Mouse (Mus musculus) lung, adult 2 months (tissue): Measurements from ENCODE around the gene P4ha1. TPM values are rescaled to one million over a fixed set of nuclear protein-coding genes. Genes with fewer than 3 reads are reported as not detected.

Experiments
- DNase-seq: peaks from one replicate; pipeline ENCODE4 v3.0.0; 2022
- H3K4me1 ChIP-seq: fragments of 200-500 bp; 2 replicates; pipeline ENCODE4 v1.6.1; 2011; ENCODE audit warnings: low read length; ENCODE audit not compliant: control insufficient read depth, insufficient read depth
- H3K4me3 ChIP-seq: fragments of 200-500 bp; replicated peaks from 2 replicates; pipeline ENCODE3; 2011; ENCODE audit warnings: low read depth, mild to moderate bottlenecking, control low read depth, low read length; ENCODE audit errors: extremely low read depth
- CTCF ChIP-seq: fragments of 200-500 bp; IDR thresholded peaks from 2 replicates; pipeline ENCODE4 v1.5.1; 2011; ENCODE audit warnings: mild to moderate bottlenecking, low read length, control low read depth; ENCODE audit not compliant: insufficient read depth
- POLR2A ChIP-seq: fragments of 200-500 bp; IDR thresholded peaks from 2 replicates; pipeline ENCODE4 v1.6.1; 2011; ENCODE audit warnings: low read depth, mild to moderate bottlenecking, control low read depth, low read length, borderline replicate concordance; ENCODE audit errors: extremely low read depth
- WGBS: fragments of 180-500 bp; shearing (Covaris S2); methylation state at CpG from one replicate; pipeline ENCODE4 v1.1.7; 2018; 5-methylcytosine and 5-hydroxymethylcytosine counted together
- polyA plus RNA-seq: library from polyadenylated mRNA; depleted of rRNA; stranded (reverse); fragments of >200 nt; gene quantifications from 2 replicates; pipeline ENCODE4 v1.2.3, GENCODE M21; 2012

Gene P4ha1
- polyA plus RNA-seq, 1 experiment = 21.9 TPM

GRCm38 (mm10) chr10:59321112-59321511, 2.0 kb upstream of the P4ha1 start:
- H3K4me1 ChIP-seq = peaks cover 2% of the 10 kb centered on the region
- 74% methylated on average over 3 of the region's 3 CpGs for WGBS
- no peak overlapping the region for H3K4me3 ChIP-seq
- no peak for DNase-seq
- TF ChIP-seq CTCF (no peak), POLR2A (no peak)

DNA sequence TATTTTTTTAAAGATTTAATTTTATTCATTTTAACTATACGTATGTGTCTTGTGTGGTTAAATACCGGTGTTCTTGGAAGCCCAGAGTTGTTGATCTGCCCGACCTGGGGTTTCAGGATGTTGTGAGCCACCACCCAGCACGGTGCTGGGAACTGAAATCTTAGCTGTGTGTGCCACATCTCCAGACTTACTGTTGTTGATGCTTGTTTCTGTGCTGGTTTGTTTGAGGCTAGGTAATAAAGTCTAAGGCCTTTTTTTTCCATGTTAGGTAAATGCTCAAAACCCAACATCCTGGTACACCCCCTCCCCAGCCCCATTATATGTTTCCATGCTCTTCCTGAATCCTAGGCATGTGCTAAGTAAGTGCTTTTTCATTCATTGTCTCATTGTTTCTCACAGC, 825 bp upstream of the P4ha1 start:
- H3K4me3 ChIP-seq = no peak overlapping the region
- WGBS = 61% methylated on average over 4 of the region's 4 CpGs
- TF ChIP-seq CTCF (no peak), POLR2A (no peak)
- no peak for DNase-seq
- peaks cover 2% of the 10 kb centered on the region for H3K4me1 ChIP-seq

GRCm38 (mm10) chr10:59323488-59324161, 529 bp downstream of the P4ha1 start:
- Histone ChIP-seq H3K4me3 (peak overlapping the region; percentile 72), H3K4me1 (peaks cover 2% of the 10 kb centered on the region)
- no peak for TF ChIP-seq CTCF
- no peak for TF ChIP-seq POLR2A
- no peak for DNase-seq
- 2% methylated on average over 49 of the region's 49 CpGs for WGBS

DNA sequence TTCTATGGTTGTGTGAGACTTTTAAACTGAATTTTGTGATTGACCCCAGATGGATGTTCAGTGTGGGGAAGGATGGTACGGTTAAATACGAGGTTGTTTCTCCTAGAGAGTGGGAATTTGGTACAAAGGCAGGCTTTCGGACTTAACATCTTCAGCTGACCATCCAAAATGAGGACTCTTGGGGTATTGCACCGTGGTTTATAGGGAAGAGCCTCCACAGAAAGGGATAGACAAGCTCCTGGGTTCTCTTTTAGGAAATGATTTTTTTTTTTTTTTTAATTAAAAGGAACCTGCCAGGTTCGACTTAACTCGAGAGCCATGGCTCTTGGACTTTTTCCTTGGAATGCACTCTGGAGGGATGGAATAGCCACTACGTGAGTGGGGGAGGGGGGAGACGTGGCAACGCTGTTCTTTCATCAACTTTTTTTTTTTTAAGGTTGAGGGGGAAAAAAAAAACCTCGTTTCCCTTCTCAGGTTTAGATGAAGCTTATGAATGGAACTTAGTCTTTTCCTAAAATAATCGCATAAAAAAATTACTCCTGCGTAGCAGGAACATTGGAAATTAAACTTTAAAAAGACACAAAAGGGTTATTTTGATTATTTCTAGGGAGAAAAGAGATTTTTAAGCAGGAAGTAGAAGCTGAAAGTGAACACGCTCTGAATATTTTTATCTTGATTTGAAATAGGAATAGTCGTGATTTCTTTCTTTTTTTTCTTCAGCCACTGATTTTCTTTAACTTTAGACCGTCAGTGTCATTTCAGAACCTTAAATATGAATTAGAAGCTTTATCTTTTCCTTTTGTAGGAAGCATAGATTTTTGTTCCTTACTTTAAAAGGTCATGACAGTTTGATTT, 1.4 kb downstream of the P4ha1 start:
- no peak for TF ChIP-seq CTCF
- no peak for TF ChIP-seq POLR2A
- no peak for DNase-seq
- H3K4me3 ChIP-seq = peak overlapping the region; percentile 72
- 14% methylated on average over 15 of the region's 15 CpGs for WGBS
- H3K4me1 ChIP-seq = peaks cover 2% of the 10 kb centered on the region

GRCm38 (mm10) chr10:59326612-59327315, 3.7 kb downstream of the P4ha1 start:
- no peak for DNase-seq
- Histone ChIP-seq H3K4me1 (peaks cover 2% of the 10 kb centered on the region), H3K4me3 (no peak overlapping the region)
- TF ChIP-seq POLR2A (no peak), CTCF (no peak)
- 59% methylated on average over 8 of the region's 8 CpGs for WGBS

DNA sequence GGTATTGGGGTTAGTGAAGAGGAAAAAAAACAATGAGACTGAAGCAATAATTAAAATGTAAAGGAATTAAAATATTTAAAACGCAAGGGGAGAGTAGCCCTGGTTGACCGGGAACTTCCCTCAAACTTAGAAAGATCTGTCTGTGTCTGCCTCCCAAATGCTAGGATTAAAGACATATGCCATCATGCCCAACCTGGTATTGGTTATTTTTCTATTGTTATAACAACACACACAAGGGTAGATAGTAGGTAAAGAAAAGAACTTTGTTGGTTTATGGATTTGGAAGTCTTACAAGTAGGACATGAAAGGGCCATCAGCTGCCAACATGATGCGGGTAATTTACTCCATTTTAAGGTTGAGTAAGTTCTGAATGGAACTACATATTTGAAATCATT, 4.2 kb downstream of the P4ha1 start:
- TF ChIP-seq CTCF = no peak
- TF ChIP-seq POLR2A = no peak
- no peak for DNase-seq
- H3K4me3 ChIP-seq = no peak overlapping the region
- 89% methylated on average over 3 of the region's 3 CpGs for WGBS
- H3K4me1 ChIP-seq = peaks cover 2% of the 10 kb centered on the region

DNA sequence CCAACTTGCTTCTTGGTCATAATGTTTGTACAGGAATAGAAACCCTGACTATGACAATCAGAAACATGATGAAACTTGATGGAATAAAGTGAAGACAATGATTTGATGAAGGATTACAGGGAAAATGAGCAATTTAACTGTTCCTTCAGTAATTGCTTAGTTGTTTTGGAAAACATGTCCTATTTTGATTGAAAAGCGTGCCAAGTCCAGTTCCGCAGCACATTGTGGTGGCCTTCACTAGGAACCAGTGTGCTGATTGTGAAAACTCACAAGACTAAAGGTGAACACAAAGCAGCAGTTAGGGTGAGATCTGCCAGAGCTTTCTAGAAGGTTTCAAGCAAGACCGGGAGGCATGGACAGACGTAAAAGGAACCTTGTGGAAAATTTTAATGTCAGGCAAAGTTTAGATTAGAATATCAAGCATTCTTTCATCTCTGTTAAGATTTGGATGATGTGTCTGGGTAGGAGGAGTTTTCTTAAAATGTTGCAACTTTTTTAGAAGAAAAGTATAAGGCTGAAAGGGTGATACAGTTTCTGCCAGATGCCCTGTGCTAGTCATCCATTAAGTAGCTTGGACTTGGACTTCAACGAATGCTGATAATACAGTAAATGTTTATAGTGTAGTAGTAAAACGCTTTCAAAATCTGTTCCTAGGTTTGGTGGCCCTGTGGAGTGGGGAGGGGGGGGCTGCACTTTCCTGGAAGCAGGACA, 8.6 kb downstream of the P4ha1 start:
- DNase-seq = no peak
- no peak overlapping the region for H3K4me3 ChIP-seq
- WGBS = 55% methylated on average over 6 of the region's 6 CpGs
- TF ChIP-seq POLR2A = no peak
- no peak for TF ChIP-seq CTCF
- peaks cover 7% of the 10 kb centered on the region; the same call in 1 of the 2 replicates for H3K4me1 ChIP-seq

DNA sequence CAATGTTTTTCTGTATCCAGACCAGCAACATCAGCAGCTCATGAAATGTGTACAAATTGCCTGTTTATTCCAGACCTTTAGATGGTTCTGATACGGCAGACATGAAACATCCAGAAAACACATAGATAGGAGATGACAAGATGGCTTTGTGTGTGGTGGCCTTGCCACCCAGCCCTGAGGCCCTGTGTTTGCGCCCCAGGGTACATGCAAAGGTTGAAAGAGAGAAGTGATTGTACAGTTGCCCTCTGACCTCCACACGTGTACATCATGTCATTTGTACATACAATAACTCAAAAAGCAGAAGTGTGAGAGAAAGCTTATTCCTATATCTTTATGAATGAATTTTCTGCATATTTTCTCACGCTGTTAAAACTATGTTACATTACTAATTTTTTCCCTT, 10.3 kb downstream of the P4ha1 start:
- Histone ChIP-seq H3K4me3 (no peak overlapping the region), H3K4me1 (peaks cover 7% of the 10 kb centered on the region; the same call in 1 of the 2 replicates)
- WGBS = 77% methylated on average over 4 of the region's 4 CpGs
- no peak for DNase-seq
- no peak for TF ChIP-seq CTCF
- TF ChIP-seq POLR2A = no peak

- TF ChIP-seq POLR2A (no peak), CTCF (no peak)
- peaks cover 7% of the 10 kb centered on the region; the same call in 1 of the 2 replicates for H3K4me1 ChIP-seq
- DNase-seq = no peak
- WGBS = 47% methylated on average over 4 of the region's 4 CpGs
- no peak overlapping the region for H3K4me3 ChIP-seq
Measured at GRCm38 (mm10) chr10:59334899-59335798, 12.1 kb downstream of the P4ha1 start.
